Mouse (Mus musculus) testis, adult 2 months (tissue): Measurements from ENCODE around the gene Prr15l.

Source experiments
- CTCF ChIP-seq: fragments of 200-500 bp; IDR thresholded peaks from 2 replicates; pipeline ENCODE4 v1.5.1; 2012; ENCODE audit warnings: low read depth, mild to moderate bottlenecking, inconsistent platforms, low read length, moderate library complexity; ENCODE audit not compliant: control insufficient read depth, insufficient read depth, insufficient replicate concordance
- POLR2A ChIP-seq: fragments of 200-500 bp; IDR thresholded peaks from 2 replicates; pipeline ENCODE4 v1.6.1; 2012; ENCODE audit warnings: low read depth, mild to moderate bottlenecking, inconsistent platforms, low read length, moderate library complexity; ENCODE audit not compliant: control insufficient read depth

- no peak for TF ChIP-seq CTCF
- TF ChIP-seq POLR2A = no peak
Measured at GRCm38 (mm10) chr11:96982859-96983258, 55.0 kb downstream of the Prr15l start, which contains the start of gene Sp2.
